Mouse (Mus musculus) urinary bladder, postnatal 14 days (tissue): ENCODE data around the gene St14.
"Not testable (repeated sequence)": the region's sequence is repeated elsewhere in the genome, so short reads cannot be mapped to it uniquely, and the experiment has no call there.

ENCODE experiments used
- DNase-seq: peaks from one replicate; pipeline ENCODE4 v3.0.0; 2021; ENCODE audit warnings: low spot score

St14 gene

DNA sequence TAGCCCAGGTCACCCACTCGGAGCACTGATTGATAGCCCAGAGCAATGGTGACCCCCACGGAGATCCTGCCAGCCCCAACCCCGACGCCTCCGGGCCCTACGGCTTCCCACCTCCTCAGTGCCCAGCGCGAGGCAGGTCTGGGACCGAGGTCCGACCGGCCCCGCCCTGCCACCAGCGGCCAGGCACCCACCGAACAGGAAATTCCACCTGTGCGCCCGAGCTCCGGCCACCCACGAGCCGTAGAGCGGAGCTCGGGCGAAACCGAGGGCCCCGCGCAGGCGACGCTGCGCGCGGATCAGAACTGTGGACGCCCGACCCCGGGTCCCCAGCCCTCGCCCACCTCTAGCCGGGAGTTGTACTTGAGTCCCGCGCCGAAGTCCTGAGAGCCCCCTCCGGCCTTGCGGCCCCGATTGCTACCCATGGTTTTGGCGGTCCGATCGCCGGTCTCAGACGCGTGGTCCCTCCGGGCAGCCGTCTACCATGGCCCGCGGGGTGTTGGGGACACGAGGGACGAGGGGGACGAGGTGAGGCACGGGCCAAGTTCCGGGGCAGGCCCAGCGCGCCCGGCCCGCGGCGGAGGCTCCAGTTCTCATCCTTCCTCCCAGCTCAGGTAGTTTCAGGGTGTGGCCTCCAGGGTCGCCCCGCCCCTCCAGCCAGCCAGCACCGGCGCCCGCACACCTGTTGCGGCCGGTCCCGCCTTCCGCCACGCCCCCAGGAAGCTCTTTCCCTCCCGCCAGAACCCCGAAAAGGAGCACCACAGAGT, at the start of gene St14:
Gene St14, minus strand, starts transcription at position 649 of the 764 bp plus-strand sequence.
- peak; percentile 89 for DNase-seq

GRCm38 (mm10) chr9:31177692-31178091, 46.0 kb upstream of the St14 start:
- no peak for DNase-seq

- peak; percentile 95 for DNase-seq
Observed at GRCm38 (mm10) chr9:31176379-31177130, 44.9 kb upstream of the St14 start.

GRCm38 (mm10) chr9:31175978-31176377, 44.3 kb upstream of the St14 start:
- no peak for DNase-seq

DNA sequence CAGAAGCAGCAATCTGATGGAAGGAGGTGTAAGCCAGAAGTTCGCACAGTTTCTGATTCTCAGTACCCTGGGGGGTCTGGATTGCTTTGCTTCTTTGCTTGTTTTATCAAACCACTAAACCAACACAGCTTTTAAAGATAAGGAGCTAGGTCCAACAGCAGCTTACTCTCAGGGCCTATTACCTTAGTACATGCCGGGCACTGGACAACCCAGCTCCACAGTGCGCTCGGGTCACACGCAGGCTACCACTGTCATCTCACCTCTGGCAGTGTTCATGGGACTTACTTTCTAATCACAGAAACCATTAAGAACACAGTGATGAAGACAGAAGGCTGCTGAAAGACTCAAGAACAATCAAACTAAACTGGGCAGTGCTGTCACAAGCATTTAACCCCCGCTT, 43.7 kb upstream of the St14 start:
- DNase-seq, result no peak

GRCm38 (mm10) chr9:31168356-31169093, 36.9 kb upstream of the St14 start:
- DNase-seq, result no peak

DNA sequence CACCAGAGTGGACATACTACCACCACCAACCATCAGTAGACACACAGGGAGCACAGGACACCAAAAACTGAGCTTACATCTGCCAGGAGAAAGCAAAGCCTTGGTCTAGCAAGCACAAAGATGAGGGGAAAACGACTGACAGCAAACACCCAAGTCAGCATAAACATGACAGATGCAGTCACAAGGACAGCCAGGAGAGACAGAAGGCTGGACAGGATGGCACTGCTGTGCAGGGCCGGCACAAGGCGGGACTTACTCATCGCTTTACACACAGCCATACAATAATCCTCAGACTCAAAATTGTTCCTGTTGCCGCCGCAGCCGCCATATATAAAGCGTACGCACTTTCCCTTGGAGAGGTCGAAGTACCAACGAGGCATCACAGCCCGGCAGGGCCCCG, 35.7 kb upstream of the St14 start:
- DNase-seq, result no peak

DNA sequence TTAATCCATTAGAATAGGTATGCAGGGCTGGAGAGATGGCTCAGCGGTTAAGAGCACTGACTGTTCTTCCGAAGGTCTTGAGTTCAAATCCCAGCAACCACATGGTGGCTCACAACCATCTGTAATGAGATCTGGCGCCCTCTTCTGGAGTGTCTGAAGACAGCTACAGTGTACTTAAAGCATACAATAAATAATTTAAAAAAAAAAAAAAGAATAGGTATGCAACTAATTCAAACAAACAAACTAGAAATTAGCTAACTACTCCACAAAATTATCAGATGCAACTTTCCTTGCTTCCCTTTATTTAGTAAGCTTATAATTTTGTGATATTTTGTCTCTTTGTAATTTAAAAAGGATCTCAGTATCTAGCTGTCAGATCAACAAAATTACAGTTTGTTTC, 33.9 kb upstream of the St14 start:
- DNase-seq, result not testable (repeated sequence)

DNA sequence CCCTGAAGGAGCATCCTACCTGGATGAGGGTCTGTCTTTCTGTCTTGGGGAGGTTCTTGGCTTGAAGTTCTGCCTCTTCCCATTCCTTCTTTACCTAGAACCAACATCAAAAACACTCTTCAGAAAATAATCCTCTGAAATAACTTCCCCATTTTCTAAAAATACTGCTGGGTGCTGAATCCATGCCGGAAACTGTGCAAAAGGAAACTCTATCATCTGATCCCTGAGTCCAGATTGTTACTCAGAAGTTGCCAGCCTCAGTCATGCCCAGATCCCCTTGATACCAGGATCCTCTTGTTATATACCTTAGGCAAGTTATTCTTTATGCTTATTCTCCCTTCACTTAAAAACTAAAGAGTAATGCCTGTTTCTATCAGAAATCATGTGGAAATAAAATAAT, 31.7 kb upstream of the St14 start:
- DNase-seq, result no peak

DNA sequence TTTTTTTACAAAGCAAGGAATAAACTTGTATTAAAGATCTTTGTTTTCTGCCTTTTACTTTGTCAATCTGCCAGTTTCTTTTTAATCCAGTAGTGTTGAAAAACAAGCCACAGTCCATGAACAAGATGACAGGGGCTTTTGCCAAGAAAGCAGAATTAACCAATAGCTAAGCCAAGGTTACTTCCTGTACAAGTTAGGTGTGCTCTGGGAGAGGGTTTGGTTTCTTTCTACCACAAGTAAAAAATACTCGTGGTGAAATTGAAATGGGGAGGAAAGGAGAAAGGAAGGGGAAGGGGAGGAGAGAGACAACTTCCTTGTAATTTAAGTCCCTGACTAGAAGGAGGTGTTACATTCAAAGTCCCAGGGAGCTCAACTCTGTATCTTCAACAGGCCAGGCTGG, 31.3 kb upstream of the St14 start:
- no peak for DNase-seq

DNA sequence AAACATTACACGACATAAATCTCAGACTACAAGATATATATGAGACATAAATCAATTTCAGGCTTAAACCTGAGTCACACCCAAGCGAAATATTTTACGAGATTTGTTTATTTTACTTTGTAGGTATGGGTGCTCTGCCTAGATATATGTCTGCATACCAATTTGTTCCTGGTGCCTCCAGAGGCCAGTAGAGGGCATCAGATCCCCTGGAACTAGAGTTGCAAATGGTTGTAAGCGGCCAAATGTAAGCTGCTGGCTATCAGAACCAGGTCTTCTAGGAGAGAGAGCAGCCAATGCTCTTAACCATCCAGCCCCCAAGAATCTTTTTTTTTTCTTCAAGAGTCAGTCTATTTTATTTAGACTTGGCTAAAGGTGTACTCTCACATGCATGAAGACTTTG, 28.3 kb upstream of the St14 start:
- DNase-seq, result peak; percentile 26

- DNase-seq, result no peak
Observed at GRCm38 (mm10) chr9:31156594-31156993, 24.9 kb upstream of the St14 start.

DNA sequence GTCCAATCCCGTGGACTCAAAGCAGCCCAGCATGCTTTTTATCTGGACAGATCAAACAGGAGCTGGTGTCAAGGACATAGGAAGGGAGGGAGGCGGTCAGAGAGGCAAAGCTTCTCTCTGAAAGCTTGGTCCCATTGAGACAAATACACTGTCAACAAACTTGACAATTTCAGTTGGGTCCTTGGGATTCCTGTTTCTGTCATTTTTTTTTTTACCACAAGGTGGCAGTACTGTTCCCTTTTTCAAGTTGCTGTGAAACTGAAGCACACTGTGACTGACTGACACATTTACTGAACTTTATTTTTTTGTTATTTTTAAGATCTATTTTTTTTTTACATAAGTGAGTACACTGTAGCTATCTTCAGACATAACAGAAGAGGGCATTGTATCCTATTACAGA, 19.4 kb upstream of the St14 start:
- no peak for DNase-seq

GRCm38 (mm10) chr9:31148135-31148534, 16.5 kb upstream of the St14 start:
- no peak for DNase-seq

GRCm38 (mm10) chr9:31145272-31145925, 13.7 kb upstream of the St14 start:
- DNase-seq, result no peak

- no peak for DNase-seq
Observed at GRCm38 (mm10) chr9:31142924-31143323, 11.3 kb upstream of the St14 start.

- no peak for DNase-seq
Observed at GRCm38 (mm10) chr9:31133131-31133530, 1.5 kb upstream of the St14 start.

GRCm38 (mm10) chr9:31130357-31131204, 1.1 kb downstream of the St14 start:
- no peak for DNase-seq

DNA sequence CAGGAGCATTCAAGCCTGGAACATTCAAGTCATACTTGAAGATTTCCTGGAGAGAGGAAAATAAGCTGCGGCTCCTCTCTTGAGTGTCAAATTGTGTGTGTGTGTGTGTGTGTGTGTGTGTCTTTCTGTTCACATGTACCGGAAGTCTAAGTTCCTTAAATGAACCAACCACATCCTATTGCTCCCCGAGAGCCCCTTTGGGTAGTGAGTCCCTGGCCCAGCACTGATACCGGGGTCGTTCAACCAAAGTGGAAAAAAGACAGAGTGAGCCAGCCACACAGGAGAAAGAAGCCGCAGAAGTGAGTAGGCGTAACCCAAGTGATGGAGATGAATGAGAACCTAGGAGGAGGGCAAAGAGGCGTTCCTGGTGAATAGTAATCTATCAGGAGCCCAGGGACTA, 1.7 kb downstream of the St14 start:
- DNase-seq, result no peak

GRCm38 (mm10) chr9:31127876-31128465, 3.7 kb downstream of the St14 start:
- DNase-seq, result peak; percentile 67

DNA sequence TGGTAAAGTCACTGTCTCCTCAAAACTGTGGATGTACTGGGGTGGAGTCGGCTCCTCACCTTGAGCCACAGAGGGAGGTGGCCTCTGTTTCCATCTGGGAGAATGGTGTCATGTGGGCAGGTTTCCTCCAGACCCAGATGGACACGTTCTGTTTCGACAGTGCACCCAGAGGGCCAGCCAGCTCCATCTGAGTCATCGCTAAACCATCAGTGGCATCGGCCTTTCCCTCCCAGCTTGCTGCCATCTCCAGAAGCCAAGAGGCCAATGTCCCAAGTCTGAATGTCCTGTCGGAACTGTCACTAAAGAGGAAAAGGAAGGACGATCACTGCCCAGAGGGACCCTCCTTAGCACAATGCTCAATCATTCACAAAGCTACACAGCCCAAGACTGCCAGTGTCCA, 5.6 kb downstream of the St14 start:
- DNase-seq, result no peak
